In the genomic region with DNA sequence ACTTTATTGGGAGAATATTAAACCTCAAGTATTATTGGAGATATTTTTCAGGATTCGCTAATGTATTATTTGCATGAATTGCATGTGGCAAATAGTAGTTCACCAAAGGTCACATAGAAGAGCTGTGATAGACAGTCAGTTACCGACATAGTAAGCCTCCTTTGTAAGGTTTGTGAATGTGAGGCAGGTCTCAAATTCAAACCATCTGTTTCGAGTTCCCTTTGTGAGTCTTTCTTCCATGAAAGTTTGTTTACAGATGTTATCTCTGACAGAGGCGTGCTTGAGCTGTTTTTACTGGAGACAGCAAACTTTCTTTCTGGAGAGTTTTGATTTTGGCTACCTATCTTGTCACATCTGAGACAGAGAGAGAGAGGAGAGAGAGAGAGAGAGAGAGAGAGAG, we compare ENCODE assay signal across 31 mouse cellular contexts. TPM values are rescaled to one million over a fixed set of nuclear protein-coding genes. Genes with fewer than 3 reads are reported as not detected.
DNase-seq lines count a peak whose midpoint lies in the region; ATAC-seq lines count a peak whose summit lies in the region.
"Had no signal": no experiment of that assay in that cellular context is flagged by ENCODE, and none has a peak within 500 bp of the region (broad histone marks: within the 10 kb centered on the region; RNA-seq: fewer than 3 reads in every experiment).

No protein-coding gene starts in this region.

- no peak for ATAC-seq in midbrain, embryonic 11.5 days (ENCODE audit: low FRiP score)
- no peak for ATAC-seq in embryonic facial prominence, embryonic 14.5 days (ENCODE audit: low read depth)
- no peak for ATAC-seq in forebrain, embryonic 13.5 days
- ATAC-seq: forebrain, embryonic 14.5 days; forebrain, postnatal 0 days; hindbrain, postnatal 0 days; inflammation-experienced regulatory T-cells, adult 6 months; intestine, embryonic 16.5 days had no signal

- H3K9me3 ChIP-seq in midbrain, embryonic 11.5 days (ENCODE audit: control insufficient read depth, low read length): no peaks in the 10 kb centered on the region
- no peaks in the 10 kb centered on the region for H3K9me3 ChIP-seq in midbrain, embryonic 10.5 days (replicated peaks)
- H3K9me3 ChIP-seq in embryonic facial prominence, embryonic 14.5 days (ENCODE audit: control insufficient read depth, low read length): no peaks in the 10 kb centered on the region
- no peaks in the 10 kb centered on the region for H3K9me3 ChIP-seq in forebrain, embryonic 13.5 days (replicated peaks)
- H3K9me3 ChIP-seq: embryonic facial prominence, embryonic 13.5 days; forebrain, embryonic 10.5 days; G1E; heart, embryonic 12.5 days; heart, embryonic 15.5 days; hindbrain, embryonic 10.5 days had no signal

- H3K4me1 ChIP-seq in midbrain, embryonic 11.5 days (ENCODE audit: control insufficient read depth, insufficient read depth, low read length): no peaks in the 10 kb centered on the region
- peaks cover 4% of the 10 kb centered on the region; the same call in 1 of the 2 replicates for H3K4me1 ChIP-seq in midbrain, embryonic 10.5 days
- no peaks in the 10 kb centered on the region for H3K4me1 ChIP-seq in embryonic facial prominence, embryonic 14.5 days (ENCODE audit: control insufficient read depth, insufficient read depth, low read length)
- H3K4me1 ChIP-seq in forebrain, embryonic 13.5 days: no peaks in the 10 kb centered on the region
- H3K4me1 ChIP-seq: embryonic facial prominence, embryonic 13.5 days; heart, embryonic 12.5 days; heart, embryonic 15.5 days; hindbrain, embryonic 10.5 days had no signal

- no peak overlapping the region for H3K27ac ChIP-seq in midbrain, embryonic 11.5 days (ENCODE audit: low read depth, low read length)
- no peak overlapping the region for H3K27ac ChIP-seq in midbrain, embryonic 10.5 days (replicated peaks)
- H3K27ac ChIP-seq in embryonic facial prominence, embryonic 14.5 days (replicated peaks; ENCODE audit: low read depth, low read length): no peak overlapping the region
- H3K27ac ChIP-seq in forebrain, embryonic 13.5 days: no peak overlapping the region
- H3K27ac ChIP-seq: embryonic facial prominence, embryonic 13.5 days; forebrain, embryonic 10.5 days; heart, embryonic 15.5 days; hindbrain, embryonic 10.5 days; hindbrain, embryonic 14.5 days; hindbrain, postnatal 0 days had no signal

- no peak overlapping the region for H3K4me2 ChIP-seq in midbrain, embryonic 11.5 days
- H3K4me2 ChIP-seq in embryonic facial prominence, embryonic 14.5 days (ENCODE audit: low read depth, low read length): no peak overlapping the region
- H3K4me2 ChIP-seq in forebrain, embryonic 13.5 days: no peak overlapping the region
- H3K4me2 ChIP-seq: embryonic facial prominence, embryonic 13.5 days; heart, embryonic 12.5 days; heart, embryonic 15.5 days; hindbrain, embryonic 14.5 days had no signal

- no peaks in the 10 kb centered on the region for H3K36me3 ChIP-seq in midbrain, embryonic 11.5 days (ENCODE audit: control insufficient read depth, insufficient read depth, low read length)
- H3K36me3 ChIP-seq in midbrain, embryonic 10.5 days: no peaks in the 10 kb centered on the region
- no peaks in the 10 kb centered on the region for H3K36me3 ChIP-seq in embryonic facial prominence, embryonic 14.5 days (ENCODE audit: control insufficient read depth, insufficient read depth, low read length)
- H3K36me3 ChIP-seq in forebrain, embryonic 13.5 days (ENCODE audit: poor library complexity, severe bottlenecking): no peaks in the 10 kb centered on the region
- H3K36me3 ChIP-seq: embryonic facial prominence, embryonic 13.5 days; forebrain, embryonic 10.5 days; G1E; heart, embryonic 12.5 days; heart, embryonic 15.5 days; hindbrain, embryonic 10.5 days had no signal

- peak; percentile 69 for DNase-seq in embryo, embryonic 10 days (ENCODE audit: low spot score)
- DNase-seq in embryo, embryonic 9.5 days (ENCODE audit: extremely low spot score): no peak
- peak; percentile 66 for DNase-seq in midbrain, embryonic 11.5 days (ENCODE audit: low spot score, missing footprints)
- DNase-seq in midbrain, embryonic 10.5 days (ENCODE audit: low spot score): no peak
- peak; percentile 11 for DNase-seq in embryonic facial prominence, embryonic 14.5 days (ENCODE audit: low spot score)
- DNase-seq: adrenal gland, adult 8-10 months; adrenal gland, postnatal 25 days; B cell, adult 2 months; cerebellum, adult 11-12 months; cerebellum, adult 8-10 months; cerebellum, postnatal 10 days; cerebellum, postnatal 36 days; forebrain, postnatal 0 days; gastrocnemius, postnatal 25 days; heart, adult 18-20 months; heart, postnatal 10 days; heart, postnatal 36 days; kidney, adult 18-20 months had no signal

- no peak overlapping the region for H3K4me3 ChIP-seq in midbrain, embryonic 11.5 days (ENCODE audit: low read depth, low read length)
- H3K4me3 ChIP-seq in midbrain, embryonic 10.5 days: no peak overlapping the region
- H3K4me3 ChIP-seq in embryonic facial prominence, embryonic 14.5 days (ENCODE audit: low read depth, low read length): no peak overlapping the region
- no peak overlapping the region for H3K4me3 ChIP-seq in forebrain, embryonic 13.5 days
- H3K4me3 ChIP-seq: embryonic facial prominence, embryonic 13.5 days; forebrain, embryonic 10.5 days; heart, embryonic 12.5 days; heart, embryonic 15.5 days; hindbrain, embryonic 10.5 days had no signal

- 62% methylated on average over 4 of the region's 4 CpGs for whole genome bisulfite sequencing in midbrain, embryonic 11.5 days
- WGBS in midbrain, embryonic 10.5 days: 56% methylated on average over 4 of the region's 4 CpGs
- WGBS in embryonic facial prominence, embryonic 14.5 days: 15% methylated on average over 4 of the region's 4 CpGs
- 71% methylated on average over 4 of the region's 4 CpGs for WGBS in forebrain, embryonic 13.5 days

- H3K27me3 ChIP-seq in midbrain, embryonic 11.5 days (ENCODE audit: control insufficient read depth, insufficient read depth, low read length): no peaks in the 10 kb centered on the region
- H3K27me3 ChIP-seq in midbrain, embryonic 10.5 days (ENCODE audit: low read depth, poor library complexity, severe bottlenecking): peaks cover 22% of the 10 kb centered on the region; the same call in 1 of the 2 replicates
- H3K27me3 ChIP-seq in embryonic facial prominence, embryonic 14.5 days (replicated peaks; ENCODE audit: control insufficient read depth, insufficient read depth, low read length): no peaks in the 10 kb centered on the region
- no peaks in the 10 kb centered on the region for H3K27me3 ChIP-seq in forebrain, embryonic 13.5 days
- H3K27me3 ChIP-seq: CH12.LX; embryonic facial prominence, embryonic 13.5 days; heart, embryonic 12.5 days; heart, embryonic 15.5 days had no signal

- no peak overlapping the region for H3K9ac ChIP-seq in midbrain, embryonic 11.5 days (ENCODE audit: low read length)
- no peak overlapping the region for H3K9ac ChIP-seq in embryonic facial prominence, embryonic 14.5 days (ENCODE audit: low read depth, low read length)
- no peak overlapping the region for H3K9ac ChIP-seq in forebrain, embryonic 13.5 days
- H3K9ac ChIP-seq: embryonic facial prominence, embryonic 13.5 days; forebrain, postnatal 0 days; heart, embryonic 12.5 days; heart, embryonic 15.5 days; hindbrain, embryonic 14.5 days had no signal

RNA-seq across cellular contexts. Expression of gene Vegfc, which starts 11.9 kb away (rescaled TPM):
- 4.1 and 5.8 TPM in 2 replicates for polyA plus RNA-seq in midbrain, embryonic 11.5 days (2014; fragmentation: Nextera tagmentation; extraction: Ambion mirVana)
- 5.1 and 5.4 TPM in 2 replicates for polyA plus RNA-seq in midbrain, embryonic 10.5 days (2016; fragmentation: Nextera tagmentation; extraction: Ambion mirVana)
- 8.7 and 8.9 TPM in 2 replicates for polyA plus RNA-seq in embryonic facial prominence, embryonic 14.5 days (2014; fragmentation: Nextera tagmentation; extraction: Ambion mirVana)
- polyA plus RNA-seq in forebrain, embryonic 13.5 days (2015; fragmentation: Nextera tagmentation; extraction: Ambion mirVana): 2.8 and 3.3 TPM in 2 replicates
- polyA plus RNA-seq: G1E had no signal

Comparison
In these comparisons a context has a peak if more than half of its experiments do, and no peak if none do; other contexts are left out.
1. DNase-seq: peak in embryo, embryonic 10 days (single experiment), midbrain, embryonic 11.5 days (single experiment) and embryonic facial prominence, embryonic 14.5 days (single experiment); none in embryo, embryonic 9.5 days (single experiment) and midbrain, embryonic 10.5 days (single experiment).